Mouse (Mus musculus): ENCODE results near the gene Pcyt1b.

GRCm38 (mm10) chrX:93631657-93632449 is 22.8 kb upstream of the Pcyt1b start, which contains the start of gene Pola1:
- TF ChIP-seq CTCF (IDR thresholded peaks at IDR 0.05; ENCODE audit: low read depth) (no peak), EP300 (IDR thresholded peaks at IDR 0.05; ENCODE audit: low read depth) (no peak)
